Mouse (Mus musculus) gastrocnemius, adult 8-10 months (tissue): Measurements from ENCODE around the gene Fam20b. TPM values are rescaled to one million over a fixed set of nuclear protein-coding genes. Genes with fewer than 3 reads are reported as not detected.

Experiments used
- DNase-seq, 2 experiments: peaks; one replicate each; pipeline ENCODE4 v3.0.0; 2022; ENCODE audit warnings: low spot score in 2 of 2
- total RNA-seq, 4 experiments: library from RNA; stranded (reverse); gene quantifications; 2 replicates each; pipeline ENCODE4 v1.2.4; 2022

The Fam20b gene
- total RNA-seq, 4 experiments from 2014 or later: 28.2 to 50.5 (median 34.6) TPM

- DNase-seq: no peak
Observed at GRCm38 (mm10) chr1:156730802-156731201, 11.9 kb upstream of the Fam20b start.

DNA sequence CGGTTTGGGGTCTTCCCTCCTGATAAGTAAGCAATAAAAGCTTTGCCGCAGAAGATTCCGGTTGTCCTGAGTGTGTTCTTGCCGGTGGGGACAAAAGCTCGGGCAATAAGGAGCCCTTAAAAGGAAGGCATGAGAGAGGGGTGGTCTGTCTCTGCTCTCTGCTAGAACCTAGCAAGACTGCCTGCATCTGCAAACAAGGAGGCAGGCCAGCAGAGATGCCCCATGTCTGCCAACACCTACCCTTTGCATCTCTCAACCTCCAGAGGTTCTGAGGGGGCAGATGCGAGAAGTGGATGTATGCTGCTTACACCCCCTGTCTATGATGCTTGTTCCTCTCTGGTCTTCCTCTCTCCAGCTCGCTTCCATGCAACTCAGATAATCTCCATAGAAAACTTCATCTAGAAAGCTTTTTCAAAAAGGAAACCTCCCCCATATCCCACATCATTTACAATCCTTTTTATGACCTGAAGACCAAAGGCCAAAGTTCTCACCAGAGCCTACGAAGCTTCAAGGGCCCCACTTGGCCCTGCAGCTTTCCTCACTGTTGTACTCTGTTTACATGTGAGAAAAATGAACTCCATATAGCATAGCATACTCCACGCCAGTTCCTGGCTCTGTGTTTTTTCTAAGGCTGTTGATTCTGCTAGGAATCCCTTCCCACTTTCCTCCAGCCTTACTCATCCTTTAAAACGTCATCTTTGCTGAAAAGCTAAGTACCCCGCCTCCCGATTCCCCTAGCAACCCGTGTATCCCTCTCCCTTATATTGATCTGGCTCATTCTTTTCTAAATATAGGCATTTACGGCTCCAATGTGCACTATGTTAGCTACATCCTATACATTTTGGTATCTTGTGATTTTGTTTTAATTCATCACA is 8.6 kb upstream of the Fam20b start:
- no peak for DNase-seq

GRCm38 (mm10) chr1:156722089-156722488 is 3.2 kb upstream of the Fam20b start:
- no peak for DNase-seq

- no peak for DNase-seq
Observed at GRCm38 (mm10) chr1:156720046-156720445, 1.2 kb upstream of the Fam20b start.

DNA sequence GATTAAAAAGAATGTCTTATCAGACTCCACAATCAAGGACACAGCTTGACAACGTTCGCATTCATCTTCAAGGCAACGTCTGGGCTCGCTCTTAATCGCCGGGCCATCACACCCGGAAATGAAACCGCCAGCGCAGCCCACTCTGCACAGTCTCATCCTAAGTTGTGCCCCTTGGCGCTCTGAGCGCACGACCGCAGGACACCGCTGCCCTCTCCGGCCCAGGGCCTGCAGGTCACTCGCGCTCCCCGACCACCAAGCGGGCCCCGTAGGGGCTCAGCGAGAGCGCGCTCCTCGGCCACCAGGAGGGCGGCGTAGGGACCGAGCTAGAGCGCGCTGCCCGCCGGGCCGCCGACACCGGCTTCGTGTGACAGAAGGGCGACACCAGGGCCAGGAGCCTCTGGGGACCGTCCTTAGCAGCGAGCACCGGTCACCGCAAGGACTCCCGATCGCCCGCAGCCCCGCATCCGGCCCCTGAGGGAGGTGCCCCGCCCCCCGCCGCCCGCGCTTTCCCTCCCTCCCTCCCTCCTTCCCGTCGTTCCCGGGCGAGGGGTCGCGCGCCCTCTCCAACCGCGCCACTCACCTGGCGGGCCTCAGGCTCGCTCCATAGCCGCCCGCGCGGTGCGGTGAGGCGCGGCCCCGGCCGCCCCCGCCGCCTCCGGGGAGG is 468 bp downstream of the Fam20b start:
- DNase-seq: peak; percentile 14 to 30

DNA sequence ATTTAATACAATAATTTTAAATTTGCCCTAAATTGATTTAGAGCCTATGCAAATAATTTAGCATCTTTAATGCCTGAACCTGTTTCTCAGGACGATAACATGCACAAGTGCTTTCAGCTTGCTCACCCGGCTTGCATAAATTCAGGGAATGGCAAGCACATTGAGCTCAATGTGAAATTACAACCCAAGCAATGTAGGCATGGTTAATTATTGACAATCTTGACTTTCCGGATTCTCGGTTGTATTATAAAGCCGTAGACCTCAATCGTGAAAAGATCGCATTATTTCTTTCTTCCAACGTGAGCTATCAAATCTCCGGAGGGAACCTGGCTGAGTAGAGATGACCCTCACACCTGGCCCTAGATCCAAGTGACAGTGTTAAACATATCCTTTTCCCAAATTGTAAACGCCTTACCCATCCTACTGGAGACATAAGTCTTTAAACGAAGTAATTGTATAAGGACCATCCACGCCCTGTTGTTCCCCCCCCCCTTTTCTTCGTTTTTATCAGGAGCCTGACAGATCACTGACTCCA is 1.1 kb downstream of the Fam20b start:
- DNase-seq: no peak

DNA sequence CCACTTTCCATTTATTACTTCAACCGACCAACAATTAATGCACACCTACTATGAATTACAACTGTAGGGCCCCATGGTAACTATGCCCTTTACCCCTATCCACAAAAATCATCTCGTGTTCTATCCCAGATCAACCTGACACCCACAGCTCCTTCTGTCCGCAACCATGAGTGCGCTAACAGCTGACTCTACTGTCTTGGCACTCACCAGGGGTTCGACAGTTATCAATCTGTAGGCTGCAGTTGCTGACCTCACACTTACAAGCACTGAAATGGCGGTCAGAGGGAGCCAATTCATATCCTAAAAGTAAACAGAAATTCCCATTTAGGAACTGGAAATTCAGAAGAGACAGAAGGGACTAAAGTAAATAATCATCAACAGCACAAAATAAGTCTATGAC is 2.2 kb downstream of the Fam20b start:
- no peak for DNase-seq

GRCm38 (mm10) chr1:156710472-156711098 is 8.3 kb downstream of the Fam20b start:
- no peak for DNase-seq

DNA sequence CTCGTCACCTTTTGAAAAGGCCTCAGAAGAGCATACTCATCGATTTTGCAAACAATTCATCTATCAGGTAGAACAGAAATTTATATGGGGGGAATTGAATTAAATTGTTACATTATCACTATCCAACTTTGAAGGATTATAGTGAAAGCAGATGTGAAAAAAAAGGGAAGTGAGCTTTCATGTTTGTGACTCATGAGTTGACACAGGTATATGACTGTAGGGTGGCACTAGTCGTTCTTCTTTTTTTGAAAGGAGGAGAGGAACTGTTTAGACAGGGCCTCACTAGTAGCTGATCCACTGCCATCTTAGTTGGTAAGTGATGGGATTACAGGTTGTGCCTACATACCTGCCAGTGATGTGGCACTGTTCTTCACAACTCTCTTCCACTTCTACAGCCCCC is 10.2 kb downstream of the Fam20b start:
- DNase-seq: no peak

DNA sequence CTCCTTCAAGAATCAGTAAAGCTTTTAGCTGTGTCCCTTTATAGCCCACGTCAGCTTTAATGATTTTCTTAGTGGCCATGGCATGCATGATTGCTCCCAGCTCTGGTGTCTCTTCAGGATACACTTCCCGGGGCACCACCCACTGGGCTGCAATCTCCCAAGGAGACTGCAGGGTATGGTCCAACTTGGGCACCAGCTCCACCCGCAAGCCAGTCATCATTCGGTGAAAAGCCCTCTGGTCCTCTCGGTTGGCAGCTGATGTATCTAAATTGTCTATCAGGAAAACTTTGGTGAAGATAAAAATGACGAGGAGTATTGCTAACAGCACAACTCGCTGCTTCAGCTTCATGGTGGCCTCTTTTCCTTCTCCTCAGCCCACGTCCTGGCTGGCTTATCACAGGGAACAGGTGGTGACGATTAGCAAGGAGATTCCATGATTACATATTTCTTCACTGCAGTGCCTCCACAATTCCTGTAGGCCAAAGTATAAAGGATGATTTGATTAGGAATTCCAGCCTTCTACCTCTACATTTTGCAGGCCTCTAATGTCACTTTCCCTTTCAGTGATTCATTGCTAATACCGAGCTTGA is 13.1 kb downstream of the Fam20b start:
- no peak for DNase-seq

DNA sequence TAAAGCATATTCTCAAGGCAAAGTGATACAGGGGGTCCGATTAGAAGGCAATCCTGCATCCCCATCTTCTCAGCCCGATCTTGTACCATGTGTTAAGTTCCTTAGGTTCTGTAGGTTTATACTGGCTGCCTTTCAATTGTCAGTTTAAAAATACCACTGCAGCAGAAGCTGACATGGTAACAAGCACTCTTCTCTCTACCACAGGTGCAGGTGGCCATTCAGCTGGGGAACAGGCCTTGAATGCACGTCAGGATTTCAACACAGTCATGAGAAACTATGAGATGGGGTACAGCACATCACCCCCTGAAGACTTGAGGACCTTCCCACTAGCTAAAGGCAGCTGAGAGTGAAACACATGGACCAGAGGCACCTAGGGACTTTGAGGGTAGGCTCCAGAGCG is 15.4 kb downstream of the Fam20b start:
- no peak for DNase-seq

GRCm38 (mm10) chr1:156702151-156702550 is 16.7 kb downstream of the Fam20b start:
- DNase-seq: no peak

- no peak for DNase-seq
Observed at GRCm38 (mm10) chr1:156686025-156686661, 32.7 kb downstream of the Fam20b start.

GRCm38 (mm10) chr1:156679599-156679998 is 39.3 kb downstream of the Fam20b start:
- DNase-seq: no peak

- no peak for DNase-seq
Observed at GRCm38 (mm10) chr1:156677230-156677629, 41.7 kb downstream of the Fam20b start.

GRCm38 (mm10) chr1:156676596-156676995 is 42.3 kb downstream of the Fam20b start:
- DNase-seq: no peak

DNA sequence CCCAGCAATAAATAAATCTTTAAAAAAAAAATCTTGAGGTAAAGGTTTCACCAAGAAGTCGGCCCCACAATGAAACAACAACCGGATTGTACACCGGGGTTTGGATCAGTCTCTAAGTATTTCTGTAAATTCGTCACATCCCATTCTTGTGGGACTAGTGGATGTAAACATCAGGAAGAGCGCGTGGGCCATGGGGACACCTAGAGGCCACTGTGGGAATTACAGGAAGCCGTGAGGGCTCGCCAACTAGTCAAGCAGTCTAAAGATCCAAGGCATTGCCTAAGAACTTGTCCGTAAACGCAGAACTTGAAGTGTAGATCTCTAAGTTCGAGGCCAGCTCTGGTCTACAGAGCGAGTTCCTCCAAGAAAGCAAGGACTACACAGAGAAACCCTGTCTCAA is 42.7 kb downstream of the Fam20b start:
- DNase-seq: peak in 1 of 2 experiments; percentile 46

GRCm38 (mm10) chr1:156674195-156675000 is 44.5 kb downstream of the Fam20b start, which contains the start of gene Tor3a:
Tor3a (minus strand) TSS chr1:156674356.
- DNase-seq: peak; percentile 76 to 77

DNA sequence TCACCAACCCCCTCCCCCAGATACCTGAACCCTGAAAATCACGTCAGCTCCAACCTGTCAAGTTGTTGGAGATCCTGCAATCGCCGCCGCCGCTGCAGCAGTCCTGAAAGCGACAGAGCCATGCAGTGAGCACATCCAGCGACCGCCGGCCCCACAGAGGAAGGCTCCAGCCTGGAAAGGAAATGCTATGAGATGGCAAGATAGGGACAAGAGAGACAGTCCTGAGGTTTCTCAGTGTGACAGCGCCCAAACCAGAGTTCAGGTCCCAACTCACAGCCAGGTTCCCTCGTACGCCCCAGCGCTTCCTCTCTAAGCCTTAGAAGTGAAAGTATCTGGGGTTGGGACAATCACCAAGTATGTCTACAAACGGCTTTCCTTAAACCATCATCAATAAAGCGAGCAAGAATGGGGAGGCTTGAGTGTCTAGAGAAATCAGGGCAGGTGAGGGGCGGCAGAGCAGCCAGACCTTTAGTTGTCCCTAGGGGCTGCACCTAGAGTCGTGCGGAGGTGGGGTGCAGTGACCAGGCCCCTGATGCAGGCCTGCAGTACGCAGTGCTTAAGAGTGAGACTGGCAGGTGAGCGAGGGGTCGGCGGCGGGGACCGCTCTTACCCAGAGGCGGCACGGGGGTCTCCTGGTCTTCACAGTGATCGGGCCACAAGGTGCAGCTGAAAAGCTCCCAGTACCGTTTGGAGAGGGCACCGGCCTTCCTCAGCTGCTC is 45.3 kb downstream of the Fam20b start:
- DNase-seq: no peak
